Mouse (Mus musculus) ES-Bruce4 (cell line): ENCODE data around the gene Abcc4.

ENCODE experiments used
- CTCF ChIP-seq: IDR thresholded peaks from one replicate; pipeline ENCODE4 v1.8.1; 2011; ENCODE audit warnings: low read depth, low read length
- POLR2A ChIP-seq: IDR thresholded peaks from one replicate; pipeline ENCODE4 v1.8.1; 2011; ENCODE audit warnings: low read length; ENCODE audit not compliant: insufficient read depth

DNA sequence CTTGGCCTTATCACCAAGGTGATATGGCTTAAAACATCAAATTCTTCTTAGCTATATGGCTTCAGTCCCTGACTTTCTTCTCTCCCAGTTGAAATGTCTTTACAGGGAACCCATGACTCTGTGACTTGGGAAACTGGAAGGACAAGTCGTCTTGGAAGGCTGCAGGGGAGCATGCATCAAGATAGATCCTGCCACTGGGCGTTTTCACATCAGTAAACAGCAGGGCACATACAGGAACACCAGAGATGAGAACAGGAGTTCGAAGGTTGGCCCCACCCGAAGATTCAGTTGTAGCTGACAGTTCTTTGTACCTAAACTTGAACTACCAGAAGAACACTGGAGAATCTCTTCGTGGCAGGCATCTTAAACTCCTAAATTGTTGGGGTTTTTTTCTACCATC lies 36.8 kb upstream of the Abcc4 start:
- no peak for TF ChIP-seq CTCF
- no peak for TF ChIP-seq POLR2A
